Mouse (Mus musculus) CH12.LX (cell line): Measurements from ENCODE around the gene Maip1.

ENCODE experiments used
- CHD2 ChIP-seq: IDR thresholded peaks from 2 replicates; pipeline ENCODE4 v1.6.1; 2011; ENCODE audit warnings: low read length, improper control_type of control experiment
- EP300 ChIP-seq: IDR thresholded peaks from 2 replicates; pipeline ENCODE4 v1.6.1; 2011; ENCODE audit warnings: low read length, improper control_type of control experiment
- ETS1 ChIP-seq: conservative IDR thresholded peaks from 2 replicates; pipeline ENCODE4 v1.6.1; 2012; ENCODE audit warnings: low read depth, mild to moderate bottlenecking, inconsistent platforms, low read length, improper control_type of control experiment, moderate library complexity
- HCFC1 ChIP-seq: IDR thresholded peaks from 2 replicates; pipeline ENCODE4 v1.6.1; 2012; ENCODE audit warnings: low read depth, mild to moderate bottlenecking, inconsistent platforms, low read length, improper control_type of control experiment
- MAZ ChIP-seq: IDR thresholded peaks from 2 replicates; pipeline ENCODE4 v1.6.1; 2012; ENCODE audit warnings: low read depth, mild to moderate bottlenecking, inconsistent platforms, low read length, improper control_type of control experiment, moderate library complexity
- MEF2A ChIP-seq: IDR thresholded peaks from 2 replicates; pipeline ENCODE4 v1.6.1; 2014; ENCODE audit warnings: low read depth, mild to moderate bottlenecking, inconsistent platforms, low read length, improper control_type of control experiment, borderline replicate concordance
- NRF1 ChIP-seq: IDR thresholded peaks from 2 replicates; pipeline ENCODE4 v1.6.1; 2014; ENCODE audit warnings: low read depth, mild to moderate bottlenecking, inconsistent platforms, low read length, improper control_type of control experiment, moderate library complexity
- POLR2A ChIP-seq: IDR thresholded peaks from 2 replicates; pipeline ENCODE4 v1.6.1; 2011; ENCODE audit warnings: low read depth, mild to moderate bottlenecking, improper control_type of control experiment, low read length
- POLR2AphosphoS2 ChIP-seq: IDR thresholded peaks from 2 replicates; pipeline ENCODE4 v1.6.1; 2011; ENCODE audit warnings: low read depth, low read length, improper control_type of control experiment
- TBP ChIP-seq: conservative IDR thresholded peaks from 2 replicates; pipeline ENCODE4 v1.6.1; 2011; ENCODE audit warnings: low read depth, low read length, improper control_type of control experiment
- ZNF384 ChIP-seq: IDR thresholded peaks from 2 replicates; pipeline ENCODE4 v1.6.1; 2012; ENCODE audit warnings: low read depth, low read length, improper control_type of control experiment, inconsistent platforms

DNA sequence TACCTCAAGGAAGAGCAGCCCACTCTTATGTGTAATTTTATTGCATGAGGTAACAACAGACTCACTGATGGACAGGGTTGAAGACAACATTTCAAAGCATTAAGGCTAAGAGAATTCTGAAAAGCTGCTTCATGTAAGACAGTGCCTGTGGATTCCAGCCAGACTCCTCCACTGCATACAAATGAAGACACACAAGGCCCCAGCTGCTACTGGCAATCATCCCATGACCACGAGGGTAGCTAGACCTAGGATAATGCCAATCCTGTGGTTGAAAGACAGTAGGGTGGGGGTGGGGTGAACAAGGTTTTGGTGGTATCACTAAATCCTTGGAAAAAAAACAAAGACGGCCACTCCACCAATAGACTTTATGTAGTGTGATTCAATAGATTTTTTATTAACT lies 18.3 kb upstream of the Maip1 start:
- TF ChIP-seq POLR2A (no peak), NRF1 (no peak), ETS1 (no peak), TBP (no peak), MAZ (no peak), CHD2 (no peak), ZNF384 (no peak), HCFC1 (no peak), EP300 (no peak), POLR2AphosphoS2 (no peak), MEF2A (no peak)
